Mouse (Mus musculus): ENCODE results near the gene Gpn2.

Gene Gpn2

GRCm38 (mm10) chr4:133595538-133595937 lies 11.4 kb downstream of the Gpn2 start:
- DNase-seq (ENCODE audit: low read depth), result no peak

GRCm38 (mm10) chr4:133596084-133596483 lies 11.9 kb downstream of the Gpn2 start:
- DNase-seq (ENCODE audit: low read depth), result no peak

- no peak for DNase-seq (ENCODE audit: low read depth)
Observed at GRCm38 (mm10) chr4:133598616-133599015, 14.5 kb downstream of the Gpn2 start.

GRCm38 (mm10) chr4:133599116-133599515 lies 15.0 kb downstream of the Gpn2 start:
- no peak for DNase-seq (ENCODE audit: low read depth)

- DNase-seq (ENCODE audit: low read depth), result peak; percentile 75
Observed at GRCm38 (mm10) chr4:133599571-133600073, 15.5 kb downstream of the Gpn2 start.

- no peak for DNase-seq (ENCODE audit: low read depth)
Observed at GRCm38 (mm10) chr4:133600306-133600705, 16.1 kb downstream of the Gpn2 start.

- no peak for DNase-seq (ENCODE audit: low read depth)
Observed at GRCm38 (mm10) chr4:133601721-133602218, 17.6 kb downstream of the Gpn2 start, which contains the start of gene Sfn. Gene Sfn (minus strand): TSS chr4:133602168.

GRCm38 (mm10) chr4:133603056-133603455 lies 18.9 kb downstream of the Gpn2 start:
- DNase-seq (ENCODE audit: low read depth), result no peak

- no peak for DNase-seq (ENCODE audit: low read depth)
Observed at GRCm38 (mm10) chr4:133604175-133604574, 20.0 kb downstream of the Gpn2 start.

GRCm38 (mm10) chr4:133604856-133605255 lies 20.7 kb downstream of the Gpn2 start:
- no peak for DNase-seq (ENCODE audit: low read depth)

GRCm38 (mm10) chr4:133605330-133605729 lies 21.2 kb downstream of the Gpn2 start:
- no peak for DNase-seq (ENCODE audit: low read depth)

- DNase-seq (ENCODE audit: low read depth), result no peak
Observed at GRCm38 (mm10) chr4:133607284-133607683, 23.1 kb downstream of the Gpn2 start.

GRCm38 (mm10) chr4:133609719-133610118 lies 25.6 kb downstream of the Gpn2 start:
- DNase-seq (ENCODE audit: low read depth), result no peak

GRCm38 (mm10) chr4:133611815-133612214 lies 27.7 kb downstream of the Gpn2 start:
- DNase-seq (ENCODE audit: low read depth), result no peak

GRCm38 (mm10) chr4:133612416-133612815 lies 28.3 kb downstream of the Gpn2 start:
- no peak for DNase-seq (ENCODE audit: low read depth)

GRCm38 (mm10) chr4:133613026-133613425 lies 28.9 kb downstream of the Gpn2 start:
- DNase-seq (ENCODE audit: low read depth), result no peak

GRCm38 (mm10) chr4:133613867-133614266 lies 29.7 kb downstream of the Gpn2 start:
- no peak for DNase-seq (ENCODE audit: low read depth)

GRCm38 (mm10) chr4:133614274-133614761 lies 30.2 kb downstream of the Gpn2 start:
- peak; percentile 92 for DNase-seq (ENCODE audit: low read depth)

GRCm38 (mm10) chr4:133615416-133615815 lies 31.3 kb downstream of the Gpn2 start:
- no peak for DNase-seq (ENCODE audit: low read depth)

GRCm38 (mm10) chr4:133617936-133618335 lies 33.8 kb downstream of the Gpn2 start:
- DNase-seq (ENCODE audit: low read depth), result no peak

GRCm38 (mm10) chr4:133619473-133620136 lies 35.4 kb downstream of the Gpn2 start:
- DNase-seq (ENCODE audit: low read depth), result no peak

- no peak for DNase-seq (ENCODE audit: low read depth)
Observed at GRCm38 (mm10) chr4:133620668-133621067, 36.5 kb downstream of the Gpn2 start.

GRCm38 (mm10) chr4:133622161-133622695 lies 38.1 kb downstream of the Gpn2 start:
- no peak for DNase-seq (ENCODE audit: low read depth)
